Mouse (Mus musculus) left cerebral cortex, adult 8-10 months (tissue): Measurements from ENCODE around the gene Larp4. TPM values are rescaled to one million over a fixed set of nuclear protein-coding genes. Genes with fewer than 3 reads are reported as not detected.

Experiments
- DNase-seq, 2 experiments: peaks; one replicate each; pipeline ENCODE4 v3.0.0; 2022; ENCODE audit warnings: low spot score in 2 of 2
- total RNA-seq, 4 experiments: library from RNA; stranded (reverse); gene quantifications; 2 replicates each; pipeline ENCODE4 v1.2.4; 2022

The Larp4 gene
- total RNA-seq, 4 experiments from 2014 or later: 42.8 to 56.3 (median 49.4) TPM

DNA sequence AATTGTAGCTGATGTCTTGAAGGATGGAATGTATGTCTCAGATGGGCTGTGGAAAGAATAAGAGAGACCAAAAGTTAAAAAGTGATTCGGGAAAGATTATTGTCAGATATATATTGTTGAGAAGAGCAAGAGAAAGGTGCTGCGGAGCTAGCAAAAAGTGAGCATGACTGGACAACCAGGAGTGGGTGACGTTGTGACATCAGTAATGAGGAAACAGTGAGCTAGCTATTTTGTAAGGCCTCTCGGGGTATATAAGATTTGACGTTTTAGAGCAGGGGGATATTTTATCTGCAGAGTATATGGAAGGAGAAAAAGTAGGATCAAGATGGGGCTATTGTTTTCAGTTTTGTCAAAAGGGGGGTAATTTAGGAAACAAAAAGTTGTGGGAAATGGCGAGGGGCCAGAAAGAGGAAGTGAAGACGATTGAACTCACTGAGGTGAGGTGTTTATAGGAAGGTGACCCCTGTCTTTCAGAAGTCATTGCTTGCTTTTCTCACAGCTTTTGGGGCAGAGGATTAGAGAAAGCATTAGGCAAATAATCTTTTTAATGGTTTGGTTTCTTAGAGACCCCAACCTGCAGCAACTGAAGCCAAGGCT is 34.9 kb downstream of the Larp4 start:
- DNase-seq: no peak

DNA sequence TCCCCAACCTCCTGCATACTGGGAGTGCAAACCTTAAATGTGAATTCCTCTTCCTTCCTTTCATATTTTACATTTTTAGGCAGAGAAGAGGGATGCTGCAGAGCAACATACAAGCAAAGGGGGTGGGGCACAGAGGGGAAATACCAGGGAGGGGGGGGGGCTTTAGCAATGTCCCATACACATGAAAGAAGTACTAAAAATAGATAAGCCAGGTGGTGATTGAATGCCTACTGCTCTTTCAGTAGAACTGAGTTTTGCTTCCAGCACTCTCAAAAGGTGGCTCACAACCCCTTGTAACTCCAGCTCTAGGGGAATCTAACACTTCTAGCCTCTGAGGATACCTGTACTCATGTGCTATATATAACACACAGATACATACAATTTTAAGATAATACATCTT is 36.3 kb downstream of the Larp4 start:
- no peak for DNase-seq

DNA sequence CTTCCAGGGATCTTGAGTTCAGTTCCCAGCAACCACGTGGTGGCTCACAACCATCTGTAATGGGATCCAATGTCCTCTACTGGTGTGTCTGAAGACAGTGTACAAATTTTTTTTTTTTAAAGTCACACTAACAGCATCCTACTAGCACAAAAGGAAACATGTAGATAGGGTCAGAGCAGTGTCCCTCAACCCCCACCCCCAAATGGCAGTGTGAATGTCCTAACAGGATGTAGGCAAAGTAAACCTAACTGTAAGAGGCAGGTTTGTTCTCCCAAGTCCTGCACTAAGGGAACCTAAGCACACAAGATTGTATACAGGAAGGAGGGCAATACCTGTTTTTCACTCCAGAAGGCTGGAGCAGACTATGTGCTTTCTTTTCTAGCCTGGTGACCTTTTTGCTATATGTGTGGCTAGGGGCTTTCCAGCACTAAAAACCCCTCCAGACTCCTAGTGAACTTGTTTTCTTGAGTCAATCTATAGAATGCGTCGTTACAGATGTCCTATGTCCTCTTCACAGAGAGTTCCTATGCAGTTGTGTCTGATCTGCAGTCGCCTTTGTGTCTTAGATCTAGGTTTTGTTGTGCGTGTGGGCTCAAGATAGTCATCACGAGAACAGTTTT is 48.5 kb downstream of the Larp4 start:
- no peak for DNase-seq

DNA sequence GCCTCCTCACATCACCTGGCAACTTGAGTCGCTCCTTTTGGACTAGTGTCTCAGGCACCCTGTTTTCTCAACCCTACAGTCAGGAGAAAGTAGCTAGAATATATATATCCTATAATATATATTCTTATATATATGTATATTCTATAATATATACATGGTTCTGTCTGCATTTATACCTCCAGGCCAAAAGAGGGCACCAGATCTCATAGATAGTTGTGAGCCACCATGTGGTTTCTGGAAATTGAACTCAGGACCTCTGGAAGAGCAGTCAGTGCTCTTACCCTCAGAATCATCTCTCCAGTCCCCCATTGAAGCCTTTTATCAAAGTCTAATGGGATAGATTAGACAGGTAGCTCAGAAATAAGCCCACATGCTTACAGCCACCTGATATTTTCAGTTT is 51.3 kb downstream of the Larp4 start:
- no peak for DNase-seq

DNA sequence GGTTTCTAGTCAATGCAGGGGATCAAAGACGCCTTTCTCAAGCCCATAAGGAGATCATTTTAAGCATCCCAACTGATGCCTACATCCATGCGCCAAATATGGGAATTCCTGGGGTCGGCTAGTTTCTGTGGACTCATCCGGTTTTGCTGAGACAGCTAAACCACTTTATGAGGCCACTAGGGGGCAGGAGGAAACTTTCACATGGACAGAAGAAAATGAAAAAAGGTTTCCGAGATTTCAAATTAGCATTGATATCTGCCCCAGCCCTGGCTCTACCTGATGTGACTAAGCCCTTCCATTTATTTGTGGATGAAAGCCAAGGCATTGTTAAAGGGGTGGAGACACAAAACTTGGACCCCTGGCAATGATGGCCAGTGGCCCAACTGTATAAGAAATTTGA is 53.1 kb downstream of the Larp4 start:
- DNase-seq: peak in 1 of 2 experiments; percentile 19

DNA sequence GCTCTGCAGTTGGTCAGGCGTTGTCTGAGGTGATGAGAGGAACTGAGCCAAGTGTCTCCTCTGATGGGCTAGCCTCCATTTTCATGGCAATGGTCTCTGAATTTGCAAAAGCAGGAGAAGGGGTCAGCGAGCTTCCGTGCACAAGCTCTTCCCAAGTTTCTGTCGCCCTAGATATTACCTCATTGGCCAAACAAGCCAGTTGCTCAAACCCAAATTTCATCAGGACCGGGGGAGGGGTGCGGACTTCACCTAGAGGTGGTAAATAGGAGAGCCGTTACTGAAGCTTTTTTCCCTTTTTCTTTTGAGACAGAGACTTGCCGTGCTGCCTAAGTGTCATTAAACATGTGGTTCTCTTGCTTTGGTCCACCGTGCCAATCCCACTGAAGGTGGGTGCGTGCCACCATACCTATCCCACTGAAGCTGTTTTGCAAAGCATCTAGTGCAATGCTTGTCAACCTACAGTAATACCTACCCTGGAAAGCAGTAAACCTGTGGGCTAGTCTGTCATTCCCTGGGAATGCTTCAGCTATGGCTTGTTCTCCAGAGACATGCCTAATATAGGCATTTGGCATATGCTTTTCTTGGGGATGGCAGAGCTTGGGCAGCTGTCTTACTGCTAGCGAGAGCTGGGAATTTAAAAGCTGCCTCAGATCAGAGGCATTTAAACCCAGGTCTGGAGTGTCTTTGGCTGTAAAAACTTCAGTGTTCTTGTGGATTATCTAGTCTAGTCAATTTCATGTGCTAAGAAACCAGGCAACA is 55.4 kb downstream of the Larp4 start:
- peak in 1 of 2 experiments; percentile 30 for DNase-seq

DNA sequence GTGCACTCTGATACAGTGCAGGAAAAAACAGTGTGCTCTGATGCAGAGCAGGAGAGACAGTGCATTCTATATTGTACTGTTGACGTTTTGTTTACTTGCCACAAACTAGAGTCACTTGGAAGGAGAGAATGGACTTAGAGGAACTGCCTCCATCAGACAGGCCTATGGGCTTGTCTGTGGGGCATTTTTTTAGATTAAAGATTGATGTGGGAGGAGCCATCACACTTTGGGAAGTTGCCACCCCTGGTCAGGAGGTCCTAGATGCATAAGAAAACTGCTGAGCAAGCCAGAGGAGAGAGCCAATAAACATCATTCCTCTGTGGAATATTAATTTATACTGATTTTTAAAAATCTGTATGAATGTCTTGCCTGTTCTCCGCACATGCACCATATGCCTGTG is 58.3 kb downstream of the Larp4 start:
- no peak for DNase-seq

DNA sequence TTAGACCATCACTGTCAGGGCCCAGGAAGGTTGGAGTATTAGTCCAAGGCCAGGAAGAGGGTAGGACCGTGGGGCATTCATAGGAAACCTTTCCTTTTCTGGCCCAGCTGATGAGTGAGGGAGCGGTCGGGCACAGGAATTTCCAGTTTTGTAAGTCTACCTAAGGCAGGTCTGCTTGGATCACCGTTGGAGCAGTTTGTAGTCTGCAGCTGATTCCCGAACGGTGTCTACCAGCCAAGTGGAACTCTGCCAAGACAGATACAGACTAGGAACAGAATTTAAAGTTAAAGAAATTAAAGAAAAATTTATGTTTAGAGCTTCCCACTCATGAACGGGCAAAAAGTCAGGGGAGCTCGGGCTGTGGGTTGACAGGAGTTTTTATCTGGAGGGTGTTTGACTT is 59.6 kb downstream of the Larp4 start:
- DNase-seq: peak in 1 of 2 experiments; percentile 36

DNA sequence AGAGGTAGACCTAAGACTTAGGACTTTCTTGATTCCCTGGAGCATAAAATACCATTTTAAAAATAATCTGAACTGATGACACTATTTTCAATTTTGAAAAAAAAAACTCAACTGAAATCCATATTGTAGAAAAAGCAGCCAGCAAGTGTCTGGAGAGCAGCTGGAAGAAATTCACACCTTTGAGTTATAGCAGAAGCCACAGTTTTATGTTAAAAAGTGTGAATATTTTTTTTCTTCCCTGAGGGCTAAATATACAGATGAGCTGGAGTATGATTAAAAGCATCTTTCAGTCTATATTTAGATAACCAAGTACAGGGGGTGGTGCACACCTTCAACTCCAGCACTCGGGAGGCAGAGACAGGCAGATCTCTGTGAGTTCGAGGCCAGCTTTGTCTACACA is 60.0 kb downstream of the Larp4 start:
- peak in 1 of 2 experiments; percentile 39 for DNase-seq

DNA sequence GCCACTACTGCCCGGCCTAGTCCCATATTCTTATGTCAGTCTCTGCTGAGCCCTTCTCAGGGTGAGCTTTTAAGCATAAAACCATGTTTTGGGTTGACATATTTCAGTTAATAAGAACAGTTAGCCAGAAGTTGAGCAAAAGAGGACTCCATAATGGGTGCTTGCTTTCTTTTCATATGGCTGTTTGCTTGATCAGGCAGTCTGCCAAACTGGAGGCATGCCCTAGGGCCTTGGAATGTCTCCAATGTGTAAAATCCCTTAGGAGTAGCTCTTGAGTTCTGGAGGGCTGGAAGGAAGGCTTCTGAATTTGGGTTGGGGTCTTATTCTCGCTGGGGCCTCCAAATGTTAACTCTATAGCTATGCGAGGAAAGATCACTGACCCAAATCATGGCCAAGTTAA is 62.7 kb downstream of the Larp4 start:
- DNase-seq: no peak

DNA sequence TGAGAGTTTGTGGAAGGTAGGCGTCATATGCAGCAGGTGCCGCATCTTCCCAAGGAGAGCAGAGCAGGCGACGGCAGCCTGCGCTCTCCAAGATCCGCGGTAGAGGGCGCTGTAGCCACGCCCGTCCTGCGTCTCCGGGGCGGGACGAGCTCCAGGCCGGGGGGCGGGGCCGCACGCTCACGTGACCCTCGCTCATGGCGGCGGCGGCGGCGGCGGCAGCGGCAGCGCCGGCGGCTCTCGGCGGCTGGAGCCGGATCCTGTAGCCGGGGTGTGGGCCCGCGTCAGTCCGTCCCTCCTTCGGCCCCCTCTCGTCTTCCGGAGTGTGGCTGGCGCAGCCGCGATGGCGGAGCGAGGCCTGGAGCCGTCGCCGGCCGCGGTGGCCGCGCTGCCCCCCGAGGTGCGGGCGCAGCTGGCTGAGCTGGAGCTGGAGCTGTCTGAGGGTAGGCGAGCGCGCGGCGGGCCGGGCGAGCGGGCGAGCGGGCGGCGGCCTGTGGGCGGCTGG is 68.7 kb downstream of the Larp4 start, which contains the start of gene Dip2b:
Gene Dip2b, plus strand, starts transcription at position 195 of the 502 bp plus-strand sequence.
- DNase-seq: peak; percentile 88 to 94

DNA sequence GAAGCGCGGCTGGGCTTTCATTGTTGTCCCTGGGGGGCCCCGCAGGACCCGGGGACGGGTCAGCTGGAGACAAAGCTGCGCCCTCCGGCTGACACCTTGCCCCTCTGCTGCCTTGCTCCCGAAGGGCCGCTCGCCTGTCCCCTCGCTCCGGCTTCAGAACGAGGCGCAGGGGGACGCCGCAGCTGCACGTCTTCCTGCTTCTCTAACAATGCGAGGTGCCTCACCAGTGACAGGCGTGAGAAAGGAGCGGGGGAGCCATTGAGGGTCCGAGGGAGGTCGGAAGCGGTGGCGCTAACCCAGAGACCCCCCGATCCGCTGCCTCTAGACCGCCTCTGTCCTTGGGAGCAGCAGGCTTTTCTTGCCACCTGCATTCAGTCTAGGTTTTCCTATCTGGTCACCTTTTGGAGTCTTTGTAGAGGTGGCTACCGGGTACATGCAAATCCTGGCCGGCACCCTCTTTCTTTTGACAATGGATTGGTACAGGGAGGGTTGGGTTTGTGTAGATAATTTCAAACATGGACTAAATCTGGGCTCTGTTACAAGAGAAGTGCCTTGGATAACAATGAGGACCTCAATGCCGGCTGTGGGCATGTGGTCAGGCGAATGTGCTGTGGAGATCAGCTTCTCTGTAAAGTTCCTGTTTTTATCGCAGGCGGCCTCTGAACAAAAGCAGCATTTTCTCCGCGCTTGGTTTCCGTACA is 69.3 kb downstream of the Larp4 start:
- peak; percentile 39 to 49 for DNase-seq

DNA sequence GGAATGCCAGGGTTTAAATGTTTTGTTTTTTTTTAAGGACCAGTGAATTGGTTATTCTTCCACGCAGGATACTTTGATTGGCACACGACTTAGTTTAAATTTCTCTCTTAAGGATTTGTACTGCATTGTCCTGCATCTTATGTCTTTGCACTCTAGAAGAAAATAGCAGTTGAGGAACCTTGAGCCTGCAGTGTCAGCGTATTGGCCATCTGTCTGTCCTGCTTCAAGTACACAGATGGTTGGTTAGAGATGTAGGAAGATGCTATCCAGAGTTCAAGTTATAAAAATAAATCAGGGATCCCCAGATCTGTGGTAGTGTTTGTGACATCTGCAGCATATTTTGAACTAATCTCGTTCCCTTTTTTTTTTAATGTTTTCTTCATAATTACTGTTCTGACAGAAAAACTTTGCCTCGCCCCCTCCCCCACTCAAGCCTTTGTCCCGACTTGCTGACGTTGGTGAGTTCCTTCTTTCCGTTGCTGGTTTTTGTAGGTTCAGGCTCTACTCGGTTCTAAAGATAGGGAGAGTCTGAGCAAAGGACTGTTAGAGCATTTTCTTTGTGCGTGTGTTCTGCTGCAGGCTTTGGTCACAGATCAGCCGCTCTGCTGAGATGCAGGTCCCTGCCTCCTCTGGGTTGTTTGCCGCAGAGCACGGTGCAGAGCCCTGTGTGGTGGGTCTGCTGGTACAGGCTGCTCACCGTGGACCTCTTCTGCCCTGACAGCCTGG is 70.8 kb downstream of the Larp4 start:
- DNase-seq: no peak

DNA sequence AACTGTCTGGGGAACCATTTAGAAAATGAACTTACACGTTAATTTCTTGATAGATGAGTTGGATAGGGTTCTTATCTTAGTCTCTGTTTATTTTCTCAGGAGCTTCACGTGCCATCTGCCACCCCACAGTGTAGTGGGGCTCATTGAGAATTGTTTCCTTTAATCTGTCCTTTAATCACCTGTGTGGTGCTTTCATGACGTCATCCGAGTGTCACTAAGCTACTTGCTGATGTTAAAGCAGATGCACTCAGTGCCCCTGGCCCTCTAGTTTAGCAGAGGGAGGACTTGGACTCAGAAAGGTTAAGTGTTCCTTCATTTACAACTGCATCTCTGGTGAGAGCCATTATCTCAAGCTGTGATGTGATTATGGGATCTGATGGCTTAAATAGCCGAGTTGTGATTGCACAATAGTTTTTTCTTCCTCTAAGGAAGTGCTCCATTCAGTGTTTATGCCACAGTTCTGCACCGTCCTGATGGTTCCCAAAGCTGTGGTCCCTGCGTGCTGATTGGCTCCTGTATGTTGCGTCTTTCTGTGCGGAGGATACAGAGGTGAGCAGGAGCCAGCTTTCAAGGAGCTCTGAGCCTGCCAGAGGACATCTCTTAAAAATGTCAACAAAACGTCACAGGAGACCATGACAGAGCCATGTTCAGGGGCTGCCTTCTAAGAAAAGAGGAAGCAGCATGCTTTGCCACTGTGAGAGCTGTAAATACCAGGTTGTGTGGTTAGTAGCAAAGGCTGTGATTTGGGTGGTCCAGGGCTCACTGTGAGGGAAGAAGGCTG is 71.6 kb downstream of the Larp4 start:
- DNase-seq: no peak

DNA sequence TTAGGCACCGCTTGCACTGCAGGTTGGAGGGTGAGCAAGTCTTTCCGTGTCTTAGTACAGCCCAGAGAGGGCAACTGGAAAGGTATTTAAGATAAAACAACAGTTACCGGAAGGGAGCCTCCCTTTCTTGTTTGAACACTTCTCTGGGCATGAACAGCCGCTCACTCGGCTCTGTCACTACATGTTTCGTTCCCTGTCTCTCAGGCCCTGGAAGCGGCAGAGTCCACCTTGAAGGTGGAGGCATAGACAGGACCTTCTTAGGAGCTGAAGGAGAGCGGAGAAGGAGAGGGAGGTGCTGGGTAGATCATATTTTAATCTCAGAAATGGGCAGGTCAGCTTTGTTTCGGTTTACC is 72.2 kb downstream of the Larp4 start:
- no peak for DNase-seq

DNA sequence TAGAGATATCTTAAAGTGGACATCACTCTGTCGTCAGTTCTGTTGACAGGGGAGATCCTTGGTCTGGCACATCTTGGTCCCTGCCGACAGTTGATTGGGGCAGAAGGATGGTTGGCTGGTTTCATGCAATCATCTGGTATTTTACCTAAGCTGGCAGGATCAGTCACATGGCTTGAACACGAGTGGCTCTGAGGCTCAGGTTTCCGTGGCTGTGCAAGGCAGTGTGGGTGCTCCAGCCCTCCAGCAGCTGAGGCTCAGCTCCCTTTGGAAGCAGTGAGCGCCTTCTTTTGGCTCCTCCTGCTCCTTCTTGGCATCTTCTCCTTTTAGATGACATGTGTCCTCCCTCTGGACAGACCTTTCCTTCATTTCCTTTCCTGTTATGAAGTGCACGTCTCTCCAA is 75.7 kb downstream of the Larp4 start:
- peak in 1 of 2 experiments; percentile 41 for DNase-seq

DNA sequence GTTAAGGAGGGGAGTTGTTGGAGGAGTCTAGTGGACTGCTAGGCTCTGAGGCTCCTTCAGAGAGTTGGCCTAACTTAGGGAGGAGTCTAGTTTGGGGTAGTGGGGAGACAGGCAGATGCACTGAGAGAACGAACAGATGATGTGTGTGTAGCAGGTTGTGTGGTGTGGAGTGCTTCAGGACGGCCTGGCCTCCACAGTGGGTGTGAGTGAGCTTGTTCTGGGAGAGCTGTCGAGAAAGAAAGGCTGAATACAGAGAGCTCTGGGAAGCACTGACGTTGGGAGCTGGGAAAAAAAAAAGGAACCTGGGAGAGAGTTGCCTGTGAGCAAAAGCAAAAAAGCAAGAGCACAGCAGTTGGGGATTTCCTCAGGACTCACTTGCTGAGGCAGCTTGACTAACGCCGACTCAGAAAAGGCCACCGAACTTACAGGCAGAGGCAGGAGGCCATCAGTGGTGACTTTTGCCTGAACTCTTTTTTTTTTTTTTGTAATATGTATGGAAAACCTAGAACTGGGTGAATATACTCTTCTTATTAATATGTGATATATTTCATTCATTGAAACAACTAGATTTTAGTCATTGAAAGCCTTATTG is 79.7 kb downstream of the Larp4 start:
- DNase-seq: peak in 1 of 2 experiments; percentile 43

DNA sequence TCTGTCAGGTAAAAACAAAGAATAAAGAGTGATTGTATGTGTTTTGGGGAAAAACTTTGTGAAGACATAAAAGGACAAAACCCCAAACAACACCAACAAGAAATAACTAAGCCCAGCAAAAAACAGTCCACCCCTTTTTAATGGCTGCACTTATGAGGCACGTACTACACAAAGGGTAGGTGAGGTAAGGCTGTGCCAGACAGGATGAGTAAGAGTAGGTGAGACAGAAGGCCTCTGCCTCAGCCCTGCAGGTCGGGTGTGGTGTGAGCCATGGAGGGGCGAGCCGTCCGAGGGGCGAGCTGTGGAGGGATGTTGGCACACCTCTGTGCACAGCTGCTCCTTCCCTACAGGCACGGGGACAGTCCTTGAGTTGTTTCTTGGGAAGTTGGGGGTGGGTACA is 81.1 kb downstream of the Larp4 start:
- DNase-seq: no peak

DNA sequence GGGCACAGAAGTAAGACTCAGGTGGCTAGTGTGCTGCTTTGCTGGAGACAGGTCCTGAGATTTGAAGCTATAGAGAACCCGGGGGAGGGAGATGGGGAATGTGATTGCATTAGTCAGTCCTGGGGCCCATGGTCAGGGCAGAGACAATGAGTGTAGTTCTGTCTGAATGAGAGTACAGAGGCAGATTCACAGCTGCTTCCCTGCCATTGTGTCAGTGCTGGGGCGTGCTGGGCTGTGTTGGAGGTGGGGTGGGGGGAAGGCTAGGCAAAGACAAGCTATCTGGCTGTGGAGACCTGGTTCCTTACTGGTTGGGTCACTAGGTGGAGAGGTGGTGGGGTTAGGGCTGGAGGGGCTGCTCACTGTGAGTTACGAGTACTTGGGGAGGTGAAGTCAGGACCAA is 82.9 kb downstream of the Larp4 start:
- DNase-seq: no peak

DNA sequence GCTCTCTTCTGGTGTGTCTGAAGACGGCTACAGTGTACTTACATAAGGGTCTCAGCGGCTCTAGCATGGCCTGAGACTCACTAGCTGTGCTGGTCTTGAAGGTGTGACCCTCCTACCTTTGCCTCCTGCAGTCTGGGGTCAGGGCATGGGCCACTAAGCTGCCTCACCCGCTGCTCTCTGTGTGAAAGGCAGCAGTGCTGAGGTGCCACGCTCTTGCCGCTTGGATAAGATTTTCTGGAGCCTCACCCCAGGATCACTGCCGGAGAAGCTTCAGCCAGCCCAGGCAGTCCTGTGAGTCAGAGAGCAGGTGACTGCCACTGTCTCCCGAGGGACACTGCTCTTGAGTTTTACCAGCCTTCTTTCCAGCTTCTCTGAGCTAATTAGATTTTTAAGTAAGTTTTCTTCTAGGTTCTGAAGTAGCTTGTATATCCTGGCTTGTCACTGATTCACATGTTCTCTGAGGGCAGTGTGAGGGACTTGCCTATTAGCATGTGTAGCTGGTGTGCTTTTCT is 86.6 kb downstream of the Larp4 start:
- no peak for DNase-seq
